Mouse (Mus musculus) heart, postnatal 0 days (tissue): ENCODE measurements around the gene 2700081O15Rik. TPM values are rescaled to one million over a fixed set of nuclear protein-coding genes. Genes with fewer than 3 reads are reported as not detected.
A peak's percentile ranks its signal among the peaks of the same experiment; 100 is the strongest.

ENCODE experiments used
- ATAC-seq: fragments of 200-750 bp; cut with Nextera tagmentation; 2 replicates; pipeline ENCODE4 v1.8.0; 2017; ENCODE audit warnings: low read depth, moderate number of reproducible peaks, moderate library complexity; ENCODE audit not compliant: insufficient read depth
- DNase-seq: peaks from one replicate; pipeline ENCODE4 v3.0.0-alpha.2; 2016; ENCODE audit warnings: low spot score
- H3K27ac ChIP-seq: fragments of 300-500 bp; sonication (generic); 2 replicates; pipeline ENCODE4 v1.5.1; 2014; ENCODE audit warnings: low read depth, mild to moderate bottlenecking
- H3K27me3 ChIP-seq: fragments of 300-500 bp; sonication (generic); 2 replicates; pipeline ENCODE4 v1.6.1; 2014; ENCODE audit warnings: low read length, mixed read lengths; ENCODE audit not compliant: control insufficient read depth, insufficient read depth
- H3K36me3 ChIP-seq: fragments of 300-500 bp; sonication (generic); replicated peaks from 2 replicates; pipeline ENCODE4 v1.6.1; 2014; ENCODE audit warnings: low read length, mixed read lengths; ENCODE audit not compliant: control insufficient read depth, insufficient read depth
- H3K4me1 ChIP-seq: fragments of 300-500 bp; sonication (generic); 2 replicates; pipeline ENCODE4 v1.6.1; 2014; ENCODE audit warnings: antibody characterized with exemption; ENCODE audit not compliant: control insufficient read depth, insufficient read depth
- H3K4me2 ChIP-seq: fragments of 300-500 bp; sonication (generic); 2 replicates; pipeline ENCODE4 v1.6.1; 2014; ENCODE audit warnings: low read depth, mild to moderate bottlenecking, low read length, moderate library complexity
- H3K4me3 ChIP-seq: fragments of 300-500 bp; sonication (generic); 2 replicates; pipeline ENCODE4 v1.5.1; 2014; ENCODE audit warnings: low read depth, low read length
- H3K9ac ChIP-seq: fragments of 300-500 bp; sonication (generic); replicated peaks from 2 replicates; pipeline ENCODE4 v1.6.1; 2014; ENCODE audit warnings: low read depth, low read length, mixed read lengths
- H3K9me3 ChIP-seq: fragments of 300-500 bp; sonication (generic); replicated peaks from 2 replicates; pipeline ENCODE4 v1.6.1; 2016; ENCODE audit warnings: low read length; ENCODE audit not compliant: control insufficient read depth
- CTCF ChIP-seq: IDR thresholded peaks from 2 replicates; pipeline ENCODE4 v1.5.1; 2016; ENCODE audit warnings: antibody characterized with exemption, control low read depth, low read depth
- EP300 ChIP-seq: IDR thresholded peaks from 2 replicates; pipeline ENCODE4 v1.6.1; 2016; ENCODE audit warnings: antibody characterized with exemption, low read depth
- WGBS: fragments of 180-500 bp; shearing (Covaris S2); extraction: QIAGEN DNeasy Blood & Tissue Kit; methylation state at CpG from one replicate; pipeline ENCODE4 v1.1.7; 2014; 5-methylcytosine and 5-hydroxymethylcytosine counted together
- polyA plus RNA-seq: library from polyadenylated mRNA; unstranded; fragments of >200 nt; fragmentation: Nextera tagmentation; extraction: Ambion mirVana; gene quantifications from 2 replicates; pipeline ENCODE4 v1.2.1, GENCODE M21; 2015
- total RNA-seq: library from RNA; depleted of rRNA; stranded (reverse); fragments of >200 nt; gene quantifications from 2 replicates; pipeline ENCODE4 v1.2.3, GENCODE M21; 2014; ENCODE audit warnings: low replicate concordance

Gene 2700081O15Rik
- total and polyA plus RNA-seq, 2 experiments from 2014 or later, result 2.3 to 44.0 TPM

GRCm38 (mm10) chr19:7419134-7419533, 1.7 kb downstream of the 2700081O15Rik start:
- Histone ChIP-seq H3K4me1 (peaks cover 58% of the 10 kb centered on the region), H3K27ac (no peak overlapping the region)

GRCm38 (mm10) chr19:7420108-7420507, 2.7 kb downstream of the 2700081O15Rik start:
- no peak overlapping the region for H3K27ac ChIP-seq
- WGBS, result 73% methylated on average over 12 of the region's 12 CpGs
- no peak overlapping the region; the same call in 1 of the 2 replicates for H3K9ac ChIP-seq
- peaks cover 59% of the 10 kb centered on the region for H3K4me1 ChIP-seq
- no peak for DNase-seq
- H3K4me3 ChIP-seq, result no peak overlapping the region
- H3K9me3 ChIP-seq, result no peaks in the 10 kb centered on the region
- TF ChIP-seq CTCF (no peak), EP300 (no peak)
- H3K27me3 ChIP-seq, result no peaks in the 10 kb centered on the region
- ATAC-seq, result no peak
- peaks cover 29% of the 10 kb centered on the region for H3K36me3 ChIP-seq
- no peak overlapping the region for H3K4me2 ChIP-seq

More at GRCm38 (mm10) chr19:7419134-7419533, 1.7 kb downstream of the 2700081O15Rik start:
- ATAC-seq, result no peak
- H3K9me3 ChIP-seq, result no peaks in the 10 kb centered on the region
- TF ChIP-seq CTCF (no peak), EP300 (no peak)
- H3K9ac ChIP-seq, result 0 out of 2 replicates have a peak overlapping the region, but pooled peaks have one; percentile 34
- peaks cover 22% of the 10 kb centered on the region for H3K36me3 ChIP-seq
- WGBS, result 13% methylated on average over 6 of the region's 6 CpGs
- H3K4me2 ChIP-seq, result peak overlapping the region; percentile 91
- H3K27me3 ChIP-seq, result no peaks in the 10 kb centered on the region
- DNase-seq, result no peak
- 0 out of 2 replicates have a peak overlapping the region, but pooled peaks have one; percentile 5 for H3K4me3 ChIP-seq

GRCm38 (mm10) chr19:7420841-7421601, 3.6 kb downstream of the 2700081O15Rik start:
- Histone ChIP-seq H3K9ac (no peak overlapping the region), H3K27ac (no peak overlapping the region), H3K9me3 (no peaks in the 10 kb centered on the region), H3K36me3 (peaks cover 36% of the 10 kb centered on the region), H3K4me2 (no peak overlapping the region), H3K4me3 (no peak overlapping the region), H3K27me3 (no peaks in the 10 kb centered on the region), H3K4me1 (peaks cover 54% of the 10 kb centered on the region)
- no peak for ATAC-seq
- TF ChIP-seq EP300 (no peak), CTCF (no peak)
- 79% methylated on average over 27 of the region's 27 CpGs for WGBS
- DNase-seq, result no peak

GRCm38 (mm10) chr19:7421602-7422591, 4.5 kb downstream of the 2700081O15Rik start:
- Histone ChIP-seq H3K4me2 (peak overlapping the region; percentile 61), H3K27ac (peak overlapping the region; percentile 15; the same call in 1 of the 2 replicates), H3K9ac (no peak overlapping the region), H3K36me3 (peaks cover 44% of the 10 kb centered on the region), H3K9me3 (no peaks in the 10 kb centered on the region), H3K27me3 (no peaks in the 10 kb centered on the region), H3K4me3 (peak overlapping the region; percentile 37), H3K4me1 (peaks cover 49% of the 10 kb centered on the region)
- ATAC-seq, result no peak
- WGBS, result 22% methylated on average over 43 of the region's 48 CpGs
- DNase-seq, result peak; percentile 37
- TF ChIP-seq EP300, result no peak
- TF ChIP-seq CTCF, result no peak

GRCm38 (mm10) chr19:7422656-7423027, 5.2 kb downstream of the 2700081O15Rik start:
- Histone ChIP-seq H3K4me3 (peak overlapping the region; percentile 37), H3K36me3 (peaks cover 52% of the 10 kb centered on the region), H3K27me3 (no peaks in the 10 kb centered on the region), H3K4me2 (peak overlapping the region; percentile 61), H3K9ac (peak overlapping the region; percentile 44), H3K9me3 (no peaks in the 10 kb centered on the region), H3K27ac (peak overlapping the region; percentile 56), H3K4me1 (peaks cover 49% of the 10 kb centered on the region)
- ATAC-seq, result no peak
- DNase-seq, result no peak
- WGBS, result 18% methylated on average over 32 of the region's 35 CpGs
- TF ChIP-seq EP300 (no peak), CTCF (no peak)
